Mouse (Mus musculus): ENCODE measurements at regions not wholly inside any gene's neighbourhood (a gene's known extent, or its start where the extent isn't known, plus 50 kb on each side); places are given as distances from the start of the nearest gene placed in this dataset.

- Histone ChIP-seq H3K4me3 (no peak overlapping the region), H3K36me3 (no peaks in the 10 kb centered on the region), H3K9me3 (replicated peaks) (no peaks in the 10 kb centered on the region), H3K27me3 (ENCODE audit: low read depth, poor library complexity, severe bottlenecking) (no peaks in the 10 kb centered on the region), H3K4me1 (no peaks in the 10 kb centered on the region), H3K27ac (no peak overlapping the region)
- whole genome bisulfite sequencing = 91% methylated on average over 1 of the region's 1 CpGs
- no peak for DNase-seq (ENCODE audit: low spot score)
Observed at GRCm38 (mm10) chr9:98091105-98091504, 58.1 kb upstream of the Clstn2 start.

GRCm38 (mm10) chr9:98095064-98095790, 62.2 kb upstream of the Clstn2 start:
- Histone ChIP-seq H3K4me1 (no peaks in the 10 kb centered on the region), H3K4me3 (no peak overlapping the region), H3K36me3 (no peaks in the 10 kb centered on the region), H3K27me3 (ENCODE audit: low read depth, poor library complexity, severe bottlenecking) (no peaks in the 10 kb centered on the region), H3K9me3 (replicated peaks) (no peaks in the 10 kb centered on the region), H3K27ac (no peak overlapping the region)
- no peak for DNase-seq (ENCODE audit: low spot score)
- 82% methylated on average over 10 of the region's 10 CpGs for WGBS

DNA sequence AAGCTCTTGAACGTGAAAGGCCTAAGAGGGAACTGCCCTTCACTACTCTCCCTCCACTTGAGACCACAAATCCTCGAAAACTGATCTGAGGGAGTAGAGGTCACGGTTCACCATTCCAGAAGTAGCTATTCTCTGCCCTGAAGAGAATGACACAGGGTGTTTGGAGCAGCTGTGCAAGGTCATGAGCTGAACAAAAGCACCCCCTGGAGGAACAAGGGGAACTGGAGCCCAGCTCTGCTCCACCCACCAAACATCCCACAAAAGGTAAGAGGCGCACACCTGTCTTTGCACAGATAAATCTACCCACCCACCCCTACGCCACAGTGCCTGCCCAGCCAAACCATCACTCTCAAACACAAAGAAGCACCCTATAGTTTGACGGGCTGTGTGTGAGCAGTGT, 90.4 kb upstream of the Clstn2 start:
- H3K9me3 ChIP-seq (replicated peaks) = no peaks in the 10 kb centered on the region
- H3K27me3 ChIP-seq (ENCODE audit: low read depth, poor library complexity, severe bottlenecking) = no peaks in the 10 kb centered on the region
- DNase-seq (ENCODE audit: low spot score) = no peak
- no peaks in the 10 kb centered on the region for H3K36me3 ChIP-seq
- H3K4me1 ChIP-seq = no peaks in the 10 kb centered on the region
- WGBS = 79% methylated on average over 6 of the region's 6 CpGs
- no peak overlapping the region for H3K4me3 ChIP-seq
- H3K27ac ChIP-seq = no peak overlapping the region

GRCm38 (mm10) chr9:98129596-98129995, 96.6 kb upstream of the Clstn2 start:
- no peaks in the 10 kb centered on the region for H3K4me1 ChIP-seq
- no peak overlapping the region for H3K27ac ChIP-seq
- WGBS = 88% methylated on average over 4 of the region's 4 CpGs
- no peak overlapping the region for H3K4me3 ChIP-seq
- H3K27me3 ChIP-seq (ENCODE audit: low read depth, poor library complexity, severe bottlenecking) = no peaks in the 10 kb centered on the region
- DNase-seq (ENCODE audit: low spot score) = no peak
- H3K36me3 ChIP-seq = no peaks in the 10 kb centered on the region
- no peaks in the 10 kb centered on the region for H3K9me3 ChIP-seq (replicated peaks)

DNA sequence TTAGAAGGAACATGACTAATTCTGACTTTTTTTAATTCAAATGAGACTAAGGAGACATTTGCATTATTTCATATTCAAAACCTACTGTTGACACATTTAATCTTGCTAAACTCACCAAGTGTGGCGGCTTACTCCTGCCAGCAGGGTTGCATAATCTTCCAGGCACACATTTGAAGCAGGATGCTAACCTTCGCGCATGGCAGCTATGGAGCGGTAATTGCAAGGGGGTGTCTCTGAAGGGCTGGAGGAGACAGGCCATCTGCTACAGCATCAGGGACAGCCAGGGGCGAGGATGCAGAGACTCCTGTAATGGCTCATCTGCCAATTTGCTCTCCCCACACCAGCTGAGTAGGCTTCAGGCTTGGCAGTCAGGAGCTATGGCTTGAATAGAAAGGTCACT, 97.9 kb upstream of the Clstn2 start:
- 83% methylated on average over 5 of the region's 5 CpGs for WGBS
- Histone ChIP-seq H3K27me3 (ENCODE audit: low read depth, poor library complexity, severe bottlenecking) (no peaks in the 10 kb centered on the region), H3K4me1 (no peaks in the 10 kb centered on the region), H3K36me3 (no peaks in the 10 kb centered on the region), H3K27ac (no peak overlapping the region), H3K9me3 (replicated peaks) (no peaks in the 10 kb centered on the region), H3K4me3 (no peak overlapping the region)
- no peak for DNase-seq (ENCODE audit: low spot score)

GRCm38 (mm10) chr9:98140546-98140945, 107.6 kb upstream of the Clstn2 start:
- Histone ChIP-seq H3K4me1 (no peaks in the 10 kb centered on the region), H3K36me3 (no peaks in the 10 kb centered on the region), H3K9me3 (replicated peaks) (no peaks in the 10 kb centered on the region), H3K27ac (no peak overlapping the region), H3K4me3 (no peak overlapping the region), H3K27me3 (ENCODE audit: low read depth, poor library complexity, severe bottlenecking) (no peaks in the 10 kb centered on the region)
- peak; percentile 7 for DNase-seq (ENCODE audit: low spot score)

DNA sequence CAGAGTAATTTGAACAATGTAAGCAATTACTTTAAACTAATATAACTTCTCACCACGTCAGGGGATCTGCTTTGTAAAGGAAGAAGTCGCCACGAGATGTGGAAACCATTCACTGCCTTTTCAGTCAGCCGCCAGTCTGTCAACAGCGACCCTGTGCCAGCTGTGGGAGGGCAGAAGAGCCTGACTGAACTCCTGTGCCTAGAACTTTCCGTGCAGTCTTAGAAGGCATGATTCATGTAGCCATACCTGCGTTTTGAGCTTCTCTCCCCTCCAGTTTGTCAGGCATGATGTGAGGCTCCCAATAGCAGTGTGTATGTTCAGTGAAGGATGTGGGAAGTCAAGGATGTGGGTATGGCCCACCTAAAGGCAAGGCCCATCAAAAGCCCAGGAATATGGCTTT, 109.1 kb upstream of the Clstn2 start:
- H3K9me3 ChIP-seq (replicated peaks) = no peaks in the 10 kb centered on the region
- H3K4me3 ChIP-seq = no peak overlapping the region
- H3K4me1 ChIP-seq = no peaks in the 10 kb centered on the region
- no peak overlapping the region for H3K27ac ChIP-seq
- DNase-seq (ENCODE audit: low spot score) = peak; percentile 16
- WGBS = 76% methylated on average over 7 of the region's 7 CpGs
- H3K36me3 ChIP-seq = no peaks in the 10 kb centered on the region
- no peaks in the 10 kb centered on the region for H3K27me3 ChIP-seq (ENCODE audit: low read depth, poor library complexity, severe bottlenecking)

GRCm38 (mm10) chr9:98146901-98147300, 113.9 kb upstream of the Clstn2 start:
- H3K9me3 ChIP-seq (replicated peaks) = no peaks in the 10 kb centered on the region
- no peaks in the 10 kb centered on the region for H3K36me3 ChIP-seq
- DNase-seq (ENCODE audit: low spot score) = no peak
- no peaks in the 10 kb centered on the region for H3K27me3 ChIP-seq (ENCODE audit: low read depth, poor library complexity, severe bottlenecking)
- H3K4me3 ChIP-seq = no peak overlapping the region
- 90% methylated on average over 5 of the region's 5 CpGs for WGBS
- no peak overlapping the region for H3K27ac ChIP-seq
- no peaks in the 10 kb centered on the region for H3K4me1 ChIP-seq

- Histone ChIP-seq H3K36me3 (no peaks in the 10 kb centered on the region), H3K27ac (no peak overlapping the region)
- 93% methylated on average over 2 of the region's 2 CpGs for WGBS
Observed at GRCm38 (mm10) chr9:98158421-98158820, 125.4 kb upstream of the Clstn2 start.

GRCm38 (mm10) chr9:98164489-98164888, 122.7 kb upstream of the Nmnat3 start:
- no peaks in the 10 kb centered on the region for H3K36me3 ChIP-seq
- no peak for DNase-seq (ENCODE audit: low spot score)
- no peak overlapping the region for H3K4me3 ChIP-seq
- H3K9me3 ChIP-seq (replicated peaks) = no peaks in the 10 kb centered on the region
- no peaks in the 10 kb centered on the region for H3K4me1 ChIP-seq
- no peaks in the 10 kb centered on the region for H3K27me3 ChIP-seq (ENCODE audit: low read depth, poor library complexity, severe bottlenecking)
- H3K27ac ChIP-seq = no peak overlapping the region
- 47% methylated on average over 5 of the region's 5 CpGs for WGBS

More at GRCm38 (mm10) chr9:98158421-98158820, 125.4 kb upstream of the Clstn2 start:
- no peaks in the 10 kb centered on the region for H3K27me3 ChIP-seq (ENCODE audit: low read depth, poor library complexity, severe bottlenecking)
- H3K9me3 ChIP-seq (replicated peaks) = no peaks in the 10 kb centered on the region
- DNase-seq (ENCODE audit: low spot score) = no peak
- H3K4me3 ChIP-seq = no peak overlapping the region
- H3K4me1 ChIP-seq = no peaks in the 10 kb centered on the region

- H3K36me3 ChIP-seq = no peaks in the 10 kb centered on the region
- WGBS = 88% methylated on average over 5 of the region's 5 CpGs
- DNase-seq (ENCODE audit: low spot score) = no peak
- H3K4me1 ChIP-seq = no peaks in the 10 kb centered on the region
- no peaks in the 10 kb centered on the region for H3K27me3 ChIP-seq (ENCODE audit: low read depth, poor library complexity, severe bottlenecking)
- H3K4me3 ChIP-seq = no peak overlapping the region
- H3K27ac ChIP-seq = no peak overlapping the region
- H3K9me3 ChIP-seq (replicated peaks) = no peaks in the 10 kb centered on the region
Observed at GRCm38 (mm10) chr9:98174056-98174455, 113.2 kb upstream of the Nmnat3 start.

DNA sequence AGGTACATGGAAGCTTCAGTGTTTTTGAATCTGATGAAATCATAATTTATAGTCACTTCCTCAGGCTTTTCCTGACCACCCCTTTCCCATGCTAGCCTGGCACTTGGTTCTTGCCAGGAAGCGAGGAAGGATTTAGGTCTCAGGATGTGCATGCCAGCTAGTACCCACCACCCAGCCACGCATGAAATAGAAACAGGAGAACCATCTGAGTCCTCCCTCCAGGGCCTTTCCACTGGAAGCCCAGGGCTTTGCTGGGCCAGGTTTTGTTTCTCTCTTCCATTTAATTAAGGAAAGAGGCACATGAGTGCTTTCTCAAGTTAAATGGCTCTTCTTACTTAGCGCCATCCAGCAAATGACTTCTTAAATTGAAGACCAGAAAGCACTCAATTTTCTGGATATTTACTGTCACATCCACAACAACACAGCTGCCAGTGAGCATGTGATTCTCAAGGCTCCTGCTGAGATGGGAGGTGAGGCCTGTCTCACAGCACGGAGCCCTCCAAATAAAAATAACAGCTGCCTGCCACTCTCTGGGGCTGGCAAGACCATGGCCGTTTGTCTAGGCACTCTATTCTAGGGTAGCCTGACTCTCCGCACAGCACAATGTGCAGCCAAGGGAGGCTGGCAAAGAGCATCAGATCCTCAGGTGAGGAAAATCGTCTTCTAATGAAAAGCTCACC, 110.4 kb upstream of the Nmnat3 start:
- Histone ChIP-seq H3K36me3 (no peaks in the 10 kb centered on the region), H3K27me3 (ENCODE audit: low read depth, poor library complexity, severe bottlenecking) (no peaks in the 10 kb centered on the region), H3K27ac (no peak overlapping the region), H3K4me1 (no peaks in the 10 kb centered on the region), H3K4me3 (no peak overlapping the region), H3K9me3 (replicated peaks) (no peaks in the 10 kb centered on the region)
- 78% methylated on average over 7 of the region's 7 CpGs for WGBS
- DNase-seq (ENCODE audit: low spot score) = no peak

DNA sequence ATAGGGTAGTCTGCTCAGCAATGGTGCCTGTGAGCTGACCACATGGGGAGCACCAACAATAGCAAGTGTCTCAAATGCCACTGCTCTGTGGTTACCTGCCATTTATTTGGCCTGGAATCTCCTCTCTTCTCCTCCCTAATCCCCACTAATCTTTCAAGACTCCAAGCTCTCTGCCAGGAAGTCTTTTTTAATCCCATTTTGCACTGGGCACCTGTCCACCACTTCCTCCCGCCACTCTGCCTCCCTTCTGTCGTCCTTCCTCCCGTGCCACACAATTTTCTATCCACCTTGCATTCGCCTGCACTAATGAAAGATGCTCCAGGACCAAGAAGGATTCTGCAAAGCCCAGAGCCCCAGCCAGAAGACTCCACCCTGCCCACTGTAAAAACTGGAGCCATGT, 106.5 kb upstream of the Nmnat3 start:
- WGBS = 76% methylated on average over 4 of the region's 4 CpGs
- H3K36me3 ChIP-seq = no peaks in the 10 kb centered on the region
- DNase-seq (ENCODE audit: low spot score) = no peak
- no peak overlapping the region for H3K27ac ChIP-seq
- H3K4me1 ChIP-seq = no peaks in the 10 kb centered on the region
- no peaks in the 10 kb centered on the region for H3K27me3 ChIP-seq (ENCODE audit: low read depth, poor library complexity, severe bottlenecking)
- no peak overlapping the region for H3K4me3 ChIP-seq
- no peaks in the 10 kb centered on the region for H3K9me3 ChIP-seq (replicated peaks)
